Mouse (Mus musculus) stomach, embryonic 16.5 days (tissue): ENCODE measurements around the gene Gm39653. TPM values are rescaled to one million over a fixed set of nuclear protein-coding genes. Genes with fewer than 3 reads are reported as not detected.

Experiments used
- ATAC-seq: fragments of 200-750 bp; cut with Nextera tagmentation; 2 replicates; pipeline ENCODE4 v1.8.0; 2017; ENCODE audit warnings: moderate number of reproducible peaks, moderate TSS enrichment; ENCODE audit not compliant: insufficient read depth, low FRiP score
- H3K27ac ChIP-seq: fragments of 300-500 bp; sonication (generic); 2 replicates; pipeline ENCODE4 v1.5.1; 2014; ENCODE audit warnings: low read length
- H3K27me3 ChIP-seq: fragments of 300-500 bp; sonication (generic); 2 replicates; pipeline ENCODE4 v1.6.1; 2014; ENCODE audit warnings: low read length, control low read depth, mixed read lengths; ENCODE audit not compliant: control insufficient read depth, insufficient read depth
- H3K36me3 ChIP-seq: fragments of 300-500 bp; sonication (generic); 2 replicates; pipeline ENCODE4 v1.6.1; 2014; ENCODE audit warnings: low read length; ENCODE audit not compliant: control insufficient read depth, insufficient read depth
- H3K4me1 ChIP-seq: fragments of 300-500 bp; sonication (generic); 2 replicates; pipeline ENCODE4 v1.6.1; 2014; ENCODE audit warnings: low read length, control low read depth, mixed read lengths; ENCODE audit not compliant: control insufficient read depth, insufficient read depth
- H3K4me2 ChIP-seq: fragments of 300-500 bp; sonication (generic); 2 replicates; pipeline ENCODE4 v1.6.1; 2014; ENCODE audit warnings: low read depth, low read length, mixed read lengths
- H3K4me3 ChIP-seq: fragments of 300-500 bp; sonication (generic); replicated peaks from 2 replicates; pipeline ENCODE4 v1.5.1; 2014; ENCODE audit warnings: mild to moderate bottlenecking, low read length
- H3K9ac ChIP-seq: fragments of 300-500 bp; sonication (generic); 2 replicates; pipeline ENCODE4 v1.6.1; 2014; ENCODE audit warnings: low read length
- H3K9me3 ChIP-seq: fragments of 300-500 bp; sonication (generic); replicated peaks from 2 replicates; pipeline ENCODE4 v1.6.1; 2016; ENCODE audit warnings: low read length, control low read depth; ENCODE audit not compliant: control insufficient read depth
- WGBS: fragments of 180-500 bp; shearing (Covaris S2); extraction: QIAGEN DNeasy Blood & Tissue Kit; methylation state at CpG from one replicate; pipeline ENCODE4 v1.1.7; 2014; 5-methylcytosine and 5-hydroxymethylcytosine counted together
- polyA plus RNA-seq: library from polyadenylated mRNA; unstranded; fragments of >200 nt; fragmentation: Nextera tagmentation; extraction: Ambion mirVana; gene quantifications from 2 replicates; pipeline ENCODE4 v1.2.1, GENCODE M21; 2015

Gene Gm39653
- polyA plus RNA-seq: not detected in 2 replicates

- no peak within 1 kb of the TSS for H3K4me3 ChIP-seq
- WGBS: 84% methylated on average over 3 of the region's 3 CpGs
- no peak within 1 kb of the TSS for H3K4me2 ChIP-seq
- H3K27ac ChIP-seq: no peak within 1 kb of the TSS
- no peaks in the 10 kb centered on the region for H3K27me3 ChIP-seq
- no peak within 1 kb of the TSS for H3K9ac ChIP-seq
- H3K9me3 ChIP-seq: no peaks in the 10 kb centered on the region
- H3K4me1 ChIP-seq: no peaks in the 10 kb centered on the region
- H3K36me3 ChIP-seq: no peaks in the 10 kb centered on the region
- ATAC-seq: no peak
These were observed at the start of gene Gm39653 for GRCm38 (mm10) chr1:63615668-63616067. Gene Gm39653, plus strand, starts transcription at chr1:63615968.

GRCm38 (mm10) chr1:63566501-63566900 lies 49.3 kb upstream of the Gm39653 start:
- Histone ChIP-seq H3K27ac (no peak overlapping the region), H3K9me3 (no peaks in the 10 kb centered on the region), H3K27me3 (no peaks in the 10 kb centered on the region), H3K4me3 (no peak overlapping the region), H3K4me2 (no peak overlapping the region), H3K9ac (no peak overlapping the region), H3K4me1 (no peaks in the 10 kb centered on the region), H3K36me3 (no peaks in the 10 kb centered on the region)
- ATAC-seq: no peak
- 37% methylated on average over 7 of the region's 7 CpGs for WGBS

GRCm38 (mm10) chr1:63567031-63567430 lies 48.7 kb upstream of the Gm39653 start:
- 40% methylated on average over 4 of the region's 4 CpGs for WGBS

GRCm38 (mm10) chr1:63572229-63572628 lies 43.5 kb upstream of the Gm39653 start:
- no peak overlapping the region for H3K9ac ChIP-seq
- WGBS: 77% methylated on average over 7 of the region's 7 CpGs
- H3K27me3 ChIP-seq: no peaks in the 10 kb centered on the region
- H3K4me1 ChIP-seq: no peaks in the 10 kb centered on the region
- no peak for ATAC-seq
- no peak overlapping the region for H3K4me2 ChIP-seq
- no peak overlapping the region for H3K27ac ChIP-seq
- H3K9me3 ChIP-seq: no peaks in the 10 kb centered on the region
- H3K36me3 ChIP-seq: no peaks in the 10 kb centered on the region
- H3K4me3 ChIP-seq: no peak overlapping the region

More at GRCm38 (mm10) chr1:63567031-63567430, 48.7 kb upstream of the Gm39653 start:
- H3K36me3 ChIP-seq: no peaks in the 10 kb centered on the region
- no peak for ATAC-seq
- no peaks in the 10 kb centered on the region for H3K4me1 ChIP-seq
- no peak overlapping the region for H3K4me3 ChIP-seq
- no peaks in the 10 kb centered on the region for H3K27me3 ChIP-seq
- H3K9me3 ChIP-seq: no peaks in the 10 kb centered on the region
- no peak overlapping the region for H3K4me2 ChIP-seq
- H3K27ac ChIP-seq: no peak overlapping the region
- H3K9ac ChIP-seq: no peak overlapping the region

GRCm38 (mm10) chr1:63573432-63573831 lies 42.3 kb upstream of the Gm39653 start:
- WGBS: 54% methylated on average over 6 of the region's 6 CpGs

GRCm38 (mm10) chr1:63573864-63574611 lies 41.7 kb upstream of the Gm39653 start:
- no peak overlapping the region for H3K4me2 ChIP-seq
- no peaks in the 10 kb centered on the region for H3K9me3 ChIP-seq
- no peaks in the 10 kb centered on the region for H3K4me1 ChIP-seq
- ATAC-seq: no peak
- WGBS: 45% methylated on average over 12 of the region's 12 CpGs
- no peak overlapping the region for H3K4me3 ChIP-seq
- no peak overlapping the region for H3K27ac ChIP-seq
- H3K9ac ChIP-seq: no peak overlapping the region
- H3K36me3 ChIP-seq: no peaks in the 10 kb centered on the region
- no peaks in the 10 kb centered on the region for H3K27me3 ChIP-seq

More at GRCm38 (mm10) chr1:63573432-63573831, 42.3 kb upstream of the Gm39653 start:
- Histone ChIP-seq H3K4me2 (no peak overlapping the region), H3K4me3 (no peak overlapping the region), H3K4me1 (no peaks in the 10 kb centered on the region), H3K27ac (no peak overlapping the region), H3K36me3 (no peaks in the 10 kb centered on the region), H3K9me3 (no peaks in the 10 kb centered on the region), H3K9ac (no peak overlapping the region), H3K27me3 (no peaks in the 10 kb centered on the region)
- no peak for ATAC-seq

- Histone ChIP-seq H3K4me2 (no peak overlapping the region), H3K27me3 (no peaks in the 10 kb centered on the region), H3K36me3 (no peaks in the 10 kb centered on the region), H3K9ac (no peak overlapping the region), H3K9me3 (no peaks in the 10 kb centered on the region), H3K27ac (no peak overlapping the region), H3K4me1 (no peaks in the 10 kb centered on the region), H3K4me3 (no peak overlapping the region)
- ATAC-seq: no peak
- WGBS: 57% methylated on average over 5 of the region's 5 CpGs
These were observed 39.0 kb upstream of the Gm39653 start for GRCm38 (mm10) chr1:63576803-63577202.

- no peaks in the 10 kb centered on the region for H3K36me3 ChIP-seq
- H3K9me3 ChIP-seq: no peaks in the 10 kb centered on the region
- no peaks in the 10 kb centered on the region for H3K4me1 ChIP-seq
- H3K27me3 ChIP-seq: no peaks in the 10 kb centered on the region
- H3K27ac ChIP-seq: no peak overlapping the region
- WGBS: 78% methylated on average over 8 of the region's 8 CpGs
- no peak overlapping the region for H3K4me3 ChIP-seq
- ATAC-seq: no peak
- no peak overlapping the region for H3K4me2 ChIP-seq
- H3K9ac ChIP-seq: no peak overlapping the region
These were observed 36.6 kb upstream of the Gm39653 start for GRCm38 (mm10) chr1:63579153-63579552.

- ATAC-seq: no peak
- 66% methylated on average over 7 of the region's 7 CpGs for WGBS
- Histone ChIP-seq H3K4me3 (no peak overlapping the region), H3K4me2 (no peak overlapping the region), H3K4me1 (no peaks in the 10 kb centered on the region), H3K27ac (no peak overlapping the region), H3K9me3 (no peaks in the 10 kb centered on the region), H3K27me3 (no peaks in the 10 kb centered on the region), H3K9ac (no peak overlapping the region), H3K36me3 (no peaks in the 10 kb centered on the region)
These were observed 28.9 kb upstream of the Gm39653 start for GRCm38 (mm10) chr1:63586869-63587268.
